Mouse (Mus musculus): ENCODE data around the gene Gm17026.
"Not testable (repeated sequence)": the region's sequence is repeated elsewhere in the genome, so short reads cannot be mapped to it uniquely, and the experiment has no call there.

The Gm17026 gene

DNA sequence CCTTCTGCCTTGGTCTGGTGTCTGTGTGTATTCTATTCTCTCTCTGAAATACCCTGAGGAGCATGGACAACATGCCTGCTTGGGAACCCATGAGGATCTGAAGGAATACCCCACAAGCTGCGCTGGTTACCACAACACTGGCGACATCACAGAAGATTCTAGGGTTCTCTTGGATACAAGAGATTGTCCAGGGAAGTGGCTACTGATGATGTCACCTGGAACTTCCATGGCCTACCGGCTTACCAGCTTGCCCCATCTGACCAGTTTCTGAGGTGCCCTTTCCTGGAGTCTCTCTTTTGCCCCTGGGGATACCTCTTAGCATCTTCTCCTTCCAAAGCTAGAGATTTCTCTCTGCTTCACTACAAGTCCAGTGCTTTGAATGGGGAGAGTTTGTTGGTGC, at the start of gene Gm17026:
Gene Gm17026 (minus strand): TSS at position 101 of the 400 bp plus-strand sequence.
- not testable (repeated sequence) for DNase-seq (ENCODE audit: low read depth, low spot score)

DNA sequence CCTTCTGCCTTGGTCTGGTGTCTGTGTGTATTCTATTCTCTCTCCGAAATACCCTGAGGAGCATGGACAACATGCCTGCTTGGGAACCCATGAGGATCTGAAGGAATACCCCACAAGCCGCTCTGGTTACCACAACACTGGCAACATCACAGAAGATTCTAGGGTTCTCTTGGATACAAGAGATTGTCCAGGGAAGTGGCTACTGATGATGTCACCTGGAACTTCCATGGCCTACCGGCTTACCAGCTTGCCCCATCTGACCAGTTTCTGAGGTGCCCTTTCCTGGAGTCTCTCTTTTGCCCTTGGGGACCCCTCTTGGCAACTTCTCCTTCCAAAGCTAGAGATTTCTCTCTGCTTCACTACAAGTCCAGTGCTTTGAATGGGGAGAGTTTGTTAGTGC, 37.4 kb upstream of the Gm17026 start, which contains the start of gene Gm9611:
Gene Gm9611 (minus strand): TSS at position 101 of the 400 bp plus-strand sequence.
- not testable (repeated sequence) for DNase-seq (ENCODE audit: low read depth, low spot score)

DNA sequence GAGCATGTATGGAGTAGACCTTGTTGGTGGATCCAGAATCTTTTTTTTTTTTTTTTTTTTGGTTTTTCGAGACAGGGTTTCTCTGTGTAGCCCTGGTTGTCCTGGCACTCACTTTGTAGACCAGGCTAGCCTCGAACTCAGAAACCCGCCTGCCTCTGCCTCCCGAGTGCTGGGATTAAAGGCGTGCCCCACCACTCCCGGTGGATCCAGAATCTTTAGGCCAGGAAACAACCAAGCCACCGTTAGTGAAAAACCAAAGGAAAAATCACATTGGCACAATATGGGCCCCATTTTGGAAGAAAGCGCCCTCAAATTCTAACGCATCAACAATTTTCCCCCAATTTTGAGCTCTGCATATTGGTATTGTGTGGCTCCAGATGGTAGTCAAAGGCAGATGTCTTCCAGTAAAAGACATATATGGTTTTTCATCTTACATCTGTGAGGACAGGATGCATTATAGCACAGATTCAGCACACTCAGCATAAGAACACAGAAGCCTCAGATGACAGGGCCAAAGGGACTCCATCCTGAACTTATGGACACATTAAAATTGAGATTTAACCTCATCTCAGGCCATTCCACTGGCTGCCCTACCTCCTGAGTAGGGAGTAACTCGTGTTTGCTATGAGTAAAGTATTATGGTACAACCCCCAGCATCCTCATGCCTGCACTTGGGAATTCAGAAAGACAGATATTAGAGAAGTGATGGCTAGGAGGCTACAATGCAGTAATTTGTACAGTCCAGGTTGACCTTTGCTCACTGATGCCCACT, 42.9 kb downstream of the Gm17026 start:
- DNase-seq (ENCODE audit: low read depth, low spot score) = not testable (repeated sequence)
